Mouse (Mus musculus) heart, embryonic 13.5 days (tissue): ENCODE measurements around the gene Zfp523. TPM values are rescaled to one million over a fixed set of nuclear protein-coding genes. Genes with fewer than 3 reads are reported as not detected.

Source experiments
- ATAC-seq: fragments of 200-750 bp; cut with Nextera tagmentation; 2 replicates; pipeline ENCODE4 v1.8.0; 2017; ENCODE audit warnings: moderate TSS enrichment; ENCODE audit not compliant: insufficient number of reproducible peaks, low FRiP score, low TSS enrichment; ENCODE audit errors: extremely low read depth
- H3K27ac ChIP-seq: fragments of 300-500 bp; sonication (generic); replicated peaks from 2 replicates; pipeline ENCODE4 v1.5.1; 2015; ENCODE audit warnings: moderate library complexity, mild to moderate bottlenecking, inconsistent platforms
- H3K27me3 ChIP-seq: fragments of 300-500 bp; sonication (generic); replicated peaks from 2 replicates; pipeline ENCODE4 v1.6.1; 2015; ENCODE audit warnings: mild to moderate bottlenecking, inconsistent platforms
- H3K36me3 ChIP-seq: fragments of 300-500 bp; sonication (generic); 2 replicates; pipeline ENCODE4 v1.6.1; 2015; ENCODE audit warnings: mild to moderate bottlenecking, inconsistent platforms
- H3K4me1 ChIP-seq: fragments of 300-500 bp; sonication (generic); 2 replicates; pipeline ENCODE4 v1.6.1; 2015; ENCODE audit warnings: inconsistent platforms
- H3K4me2 ChIP-seq: fragments of 300-500 bp; sonication (generic); 2 replicates; pipeline ENCODE4 v1.6.1; 2015; ENCODE audit warnings: inconsistent platforms, mild to moderate bottlenecking, moderate library complexity
- H3K4me3 ChIP-seq: fragments of 300-500 bp; sonication (generic); 2 replicates; pipeline ENCODE4 v1.5.1; 2015; ENCODE audit warnings: moderate library complexity, mild to moderate bottlenecking, inconsistent platforms
- H3K9ac ChIP-seq: fragments of 300-500 bp; sonication (generic); 2 replicates; pipeline ENCODE4 v1.6.1; 2015; ENCODE audit warnings: inconsistent platforms, mild to moderate bottlenecking, moderate library complexity
- H3K9me3 ChIP-seq: fragments of 300-500 bp; sonication (generic); 2 replicates; pipeline ENCODE4 v1.6.1; 2016; ENCODE audit warnings: inconsistent platforms
- WGBS: fragments of 180-500 bp; shearing (Covaris S2); methylation state at CpG from one replicate; pipeline ENCODE4 v1.1.7; 2015; ENCODE audit warnings: mixed read lengths; 5-methylcytosine and 5-hydroxymethylcytosine counted together
- polyA plus RNA-seq: library from polyadenylated mRNA; unstranded; fragments of >200 nt; fragmentation: Nextera tagmentation; extraction: Ambion mirVana; gene quantifications from 2 replicates; pipeline ENCODE4 v1.2.1, GENCODE M21; 2015

Gene Zfp523
- polyA plus RNA-seq, 1 experiment from 2014 or later: 24.2 TPM

DNA sequence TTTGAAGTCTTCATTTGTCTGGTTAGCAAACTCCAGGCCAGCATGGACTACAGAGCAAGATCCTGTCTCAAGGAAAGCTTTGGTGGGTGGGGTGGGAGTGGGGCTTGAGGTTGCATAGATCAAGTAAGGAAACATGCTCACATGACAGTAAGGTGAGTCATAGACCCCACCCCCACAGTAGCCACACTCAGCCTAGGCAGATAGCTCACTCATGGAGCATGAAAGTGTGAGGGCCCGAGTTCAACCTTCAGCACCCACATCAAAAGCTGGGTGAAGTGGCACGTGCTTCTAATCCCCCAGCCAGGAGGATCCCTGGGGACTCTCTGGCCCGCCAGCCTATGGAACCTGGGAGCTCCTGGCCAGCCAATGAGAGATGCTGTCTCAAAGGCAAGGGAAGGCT is 16.6 kb downstream of the Zfp523 start:
- Histone ChIP-seq H3K9me3 (no peaks in the 10 kb centered on the region), H3K4me1 (no peaks in the 10 kb centered on the region), H3K9ac (no peak overlapping the region), H3K36me3 (peaks cover 82% of the 10 kb centered on the region), H3K27ac (no peak overlapping the region), H3K4me2 (no peak overlapping the region), H3K27me3 (no peaks in the 10 kb centered on the region), H3K4me3 (no peak overlapping the region)
- 71% methylated on average over 3 of the region's 3 CpGs for WGBS
- no peak for ATAC-seq

DNA sequence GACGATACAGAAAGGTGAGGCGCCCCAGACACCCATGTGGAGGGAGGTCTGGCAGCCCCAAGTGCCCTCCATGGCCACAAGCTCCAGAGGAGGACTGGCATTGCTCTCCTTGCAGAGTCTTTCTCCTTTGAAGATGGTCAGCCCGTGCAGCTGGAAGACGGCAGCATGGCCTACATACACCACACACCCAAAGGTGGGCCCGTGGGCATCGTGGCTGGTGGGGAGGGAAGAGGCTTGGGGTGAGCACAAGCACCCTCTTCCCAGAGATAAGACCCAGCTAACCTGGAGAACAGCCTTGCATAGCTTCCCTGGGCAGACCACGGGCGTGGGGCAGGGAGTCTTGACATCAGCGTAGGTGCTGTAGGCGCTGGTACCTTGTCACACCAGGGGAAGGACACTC is 18.1 kb downstream of the Zfp523 start:
- no peak overlapping the region for H3K27ac ChIP-seq
- H3K4me1 ChIP-seq: no peaks in the 10 kb centered on the region
- no peak overlapping the region for H3K9ac ChIP-seq
- no peak overlapping the region for H3K4me3 ChIP-seq
- no peaks in the 10 kb centered on the region for H3K9me3 ChIP-seq
- WGBS: 87% methylated on average over 10 of the region's 10 CpGs
- peaks cover 88% of the 10 kb centered on the region for H3K36me3 ChIP-seq
- no peak overlapping the region for H3K4me2 ChIP-seq
- no peaks in the 10 kb centered on the region for H3K27me3 ChIP-seq
- no peak for ATAC-seq

DNA sequence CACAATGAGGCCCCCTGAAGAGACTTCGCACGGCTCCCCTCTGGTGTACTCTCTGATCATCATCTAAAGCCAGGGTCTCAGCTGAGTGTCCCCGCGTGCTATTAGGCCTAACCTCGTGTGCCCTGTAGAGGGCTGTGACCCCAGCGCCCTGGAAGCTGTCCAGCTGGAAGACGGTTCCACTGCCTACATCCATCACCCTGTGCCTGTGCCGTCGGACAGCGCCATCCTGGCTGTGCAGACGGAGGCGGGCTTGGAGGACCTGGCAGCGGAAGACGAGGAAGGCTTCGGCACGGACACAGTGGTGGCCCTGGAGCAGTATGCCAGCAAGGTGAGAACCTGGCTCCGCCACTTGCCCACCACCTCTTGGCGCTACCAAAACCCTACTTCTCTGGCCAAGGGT is 20.7 kb downstream of the Zfp523 start:
- Histone ChIP-seq H3K4me1 (no peaks in the 10 kb centered on the region), H3K36me3 (peaks cover 90% of the 10 kb centered on the region), H3K4me3 (no peak overlapping the region), H3K27me3 (no peaks in the 10 kb centered on the region), H3K9me3 (no peaks in the 10 kb centered on the region), H3K27ac (no peak overlapping the region), H3K9ac (no peak overlapping the region), H3K4me2 (no peak overlapping the region)
- WGBS: 75% methylated on average over 18 of the region's 18 CpGs
- ATAC-seq: no peak

DNA sequence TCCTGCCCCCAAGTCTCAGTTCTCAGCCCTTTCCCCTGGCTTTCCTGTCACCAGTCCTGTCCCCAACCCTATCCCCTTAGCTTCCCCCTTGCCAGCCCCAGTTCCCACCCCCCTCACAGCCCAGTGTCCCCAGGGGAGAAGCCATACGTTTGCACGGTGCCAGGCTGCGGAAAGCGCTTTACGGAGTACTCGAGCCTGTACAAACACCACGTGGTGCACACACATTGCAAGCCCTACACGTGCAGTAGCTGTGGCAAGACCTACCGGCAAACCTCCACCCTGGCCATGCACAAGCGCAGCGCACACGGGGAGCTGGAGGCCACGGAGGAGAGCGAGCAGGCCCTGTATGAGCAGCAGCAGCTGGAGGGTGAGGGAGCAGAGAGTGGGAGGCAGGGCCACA is 25.1 kb downstream of the Zfp523 start:
- H3K27ac ChIP-seq: no peak overlapping the region
- no peak overlapping the region for H3K4me3 ChIP-seq
- no peak for ATAC-seq
- H3K4me2 ChIP-seq: no peak overlapping the region
- no peak overlapping the region for H3K9ac ChIP-seq
- H3K9me3 ChIP-seq: no peaks in the 10 kb centered on the region
- H3K27me3 ChIP-seq: no peaks in the 10 kb centered on the region
- H3K36me3 ChIP-seq: peaks cover 68% of the 10 kb centered on the region
- H3K4me1 ChIP-seq: peaks cover 8% of the 10 kb centered on the region
- WGBS: 78% methylated on average over 14 of the region's 14 CpGs

DNA sequence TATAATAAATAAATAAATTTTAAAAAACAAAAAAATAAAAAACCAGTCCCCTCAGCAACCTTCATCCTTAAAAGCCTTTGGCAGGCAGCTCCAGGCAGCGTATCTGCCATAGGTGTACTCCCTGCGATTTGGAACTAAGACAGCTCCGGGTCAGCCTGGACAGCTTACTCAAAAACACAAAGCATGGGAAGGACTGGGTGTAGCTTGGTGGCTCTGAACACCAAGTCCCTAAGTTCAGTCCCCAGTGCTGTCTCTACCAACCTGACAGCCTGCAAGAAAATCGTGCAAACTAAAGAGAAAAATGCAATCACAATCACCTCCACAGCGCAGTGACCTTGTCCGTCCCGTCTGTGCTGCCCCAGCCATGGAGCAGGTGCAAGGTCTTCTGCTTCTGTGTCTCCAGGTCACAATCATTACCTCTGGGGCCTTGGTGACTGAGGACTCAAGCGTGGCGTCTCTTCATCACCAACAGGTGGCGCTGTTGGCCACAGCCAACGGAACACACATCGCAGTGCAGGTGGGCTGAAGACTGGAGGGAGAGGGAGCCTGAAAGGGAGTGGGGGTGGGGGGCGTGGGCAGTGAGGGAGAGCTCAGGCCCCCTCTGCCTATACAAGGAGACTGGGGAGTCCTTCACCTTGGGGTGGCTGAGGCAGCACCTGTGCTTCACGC is 27.3 kb downstream of the Zfp523 start:
- no peak for ATAC-seq
- 39% methylated on average over 14 of the region's 14 CpGs for WGBS
- Histone ChIP-seq H3K9me3 (no peaks in the 10 kb centered on the region), H3K36me3 (peaks cover 49% of the 10 kb centered on the region), H3K4me1 (peaks cover 19% of the 10 kb centered on the region), H3K9ac (no peak overlapping the region), H3K27me3 (0 out of 2 replicates have a peak, but pooled peaks cover 3% of the 10 kb centered on the region), H3K4me2 (no peak overlapping the region), H3K27ac (no peak overlapping the region), H3K4me3 (no peak overlapping the region)

DNA sequence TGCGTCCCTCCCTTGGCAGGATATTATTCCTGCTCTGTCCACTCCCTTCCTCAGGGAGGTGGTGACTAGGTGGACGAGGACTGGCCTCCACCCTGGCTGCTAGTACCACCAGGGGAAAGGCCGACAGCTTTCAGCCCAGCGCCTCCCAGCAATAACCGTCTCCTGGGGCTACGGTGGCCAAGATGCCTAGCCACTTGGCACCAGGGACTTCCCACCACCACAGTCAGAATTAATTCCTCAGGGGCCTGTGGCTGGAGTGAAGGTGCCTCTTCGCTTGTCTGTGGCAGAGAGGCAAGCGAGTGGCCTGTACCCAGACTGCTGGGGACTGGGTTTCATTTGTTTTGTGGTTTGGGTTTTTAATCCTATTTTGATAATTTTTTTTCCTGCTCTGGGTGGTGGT is 28.5 kb downstream of the Zfp523 start:
- Histone ChIP-seq H3K27ac (no peak overlapping the region), H3K4me2 (no peak overlapping the region), H3K9me3 (no peaks in the 10 kb centered on the region), H3K4me3 (no peak overlapping the region), H3K36me3 (peaks cover 38% of the 10 kb centered on the region), H3K27me3 (0 out of 2 replicates have a peak, but pooled peaks cover 3% of the 10 kb centered on the region), H3K4me1 (peaks cover 19% of the 10 kb centered on the region), H3K9ac (no peak overlapping the region)
- WGBS: 87% methylated on average over 8 of the region's 8 CpGs
- no peak for ATAC-seq

DNA sequence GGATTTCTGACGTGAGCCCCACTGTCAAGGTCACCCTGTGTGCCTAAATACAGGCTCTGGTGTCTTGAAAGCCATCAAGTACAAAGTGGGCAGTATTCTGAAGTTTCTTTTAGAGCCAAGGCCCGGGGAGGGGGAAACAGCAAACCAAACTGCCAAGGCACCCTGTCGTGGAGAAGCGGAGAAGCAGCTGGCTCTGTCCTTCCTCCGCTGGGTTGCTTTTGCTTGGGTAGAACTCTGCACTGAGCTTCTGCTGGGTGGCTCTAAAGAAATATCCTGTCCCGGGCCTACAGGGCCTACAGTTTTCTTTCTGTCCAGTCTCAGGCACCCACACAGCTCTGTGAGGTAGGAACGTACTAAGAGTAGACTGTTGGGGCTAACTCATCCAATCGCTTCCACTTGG is 30.2 kb downstream of the Zfp523 start:
- ATAC-seq: no peak
- Histone ChIP-seq H3K4me2 (peak overlapping the region; percentile 72), H3K36me3 (peaks cover 21% of the 10 kb centered on the region), H3K27ac (peak overlapping the region; percentile 76), H3K9ac (peak overlapping the region; percentile 77), H3K4me1 (peaks cover 19% of the 10 kb centered on the region), H3K9me3 (no peaks in the 10 kb centered on the region), H3K27me3 (0 out of 2 replicates have a peak, but pooled peaks cover 3% of the 10 kb centered on the region), H3K4me3 (no peak overlapping the region)
- WGBS: 57% methylated on average over 8 of the region's 8 CpGs

DNA sequence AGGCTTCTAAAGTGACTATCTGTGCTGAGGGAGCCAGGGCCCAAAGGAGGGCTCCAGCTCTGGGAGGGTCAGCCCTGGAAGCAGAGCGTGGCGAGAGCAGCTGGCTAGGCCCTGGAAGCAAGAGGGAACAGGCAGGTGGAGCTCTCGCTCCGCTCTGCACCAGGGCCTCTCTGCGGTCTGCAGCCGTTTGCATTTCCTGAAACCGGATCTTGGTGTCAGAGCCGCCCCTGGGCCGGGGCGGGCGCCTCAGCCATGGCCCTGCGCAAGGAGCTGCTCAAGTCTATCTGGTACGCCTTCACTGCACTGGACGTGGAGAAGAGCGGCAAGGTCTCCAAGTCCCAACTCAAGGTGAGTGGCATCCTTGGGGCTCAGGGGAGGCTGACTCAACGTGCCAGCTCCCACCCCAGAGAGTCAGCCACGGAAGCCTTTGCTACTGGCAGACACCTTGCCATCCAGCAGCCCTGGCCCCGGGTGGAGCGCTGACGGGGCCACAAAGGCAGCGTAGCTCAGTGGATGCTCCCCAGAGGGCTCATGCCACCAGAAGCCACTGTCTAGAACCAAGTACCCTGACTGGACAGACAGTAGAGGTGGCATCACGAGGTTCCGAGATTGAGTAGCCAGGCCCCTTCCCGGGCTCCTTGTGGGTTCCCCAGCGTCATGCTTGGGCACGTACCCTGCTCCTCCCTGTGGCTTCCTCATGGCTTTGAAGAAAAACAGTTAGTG is 30.8 kb downstream of the Zfp523 start, which contains the start of gene Def6:
Gene Def6, plus strand, starts transcription at position 188 of the 723 bp plus-strand sequence.
- Histone ChIP-seq H3K4me2 (peak within 1 kb of the TSS; percentile 72), H3K27ac (peak within 1 kb of the TSS; percentile 76), H3K9me3 (no peaks in the 10 kb centered on the region), H3K36me3 (peaks cover 15% of the 10 kb centered on the region), H3K27me3 (0 out of 2 replicates have a peak, but pooled peaks cover 3% of the 10 kb centered on the region), H3K4me3 (peak within 1 kb of the TSS; percentile 47), H3K9ac (peak within 1 kb of the TSS; percentile 77), H3K4me1 (peaks cover 19% of the 10 kb centered on the region)
- 19% methylated on average over 26 of the region's 26 CpGs for WGBS
- ATAC-seq: peak; percentile 60; the same call in 1 of the 2 replicates

DNA sequence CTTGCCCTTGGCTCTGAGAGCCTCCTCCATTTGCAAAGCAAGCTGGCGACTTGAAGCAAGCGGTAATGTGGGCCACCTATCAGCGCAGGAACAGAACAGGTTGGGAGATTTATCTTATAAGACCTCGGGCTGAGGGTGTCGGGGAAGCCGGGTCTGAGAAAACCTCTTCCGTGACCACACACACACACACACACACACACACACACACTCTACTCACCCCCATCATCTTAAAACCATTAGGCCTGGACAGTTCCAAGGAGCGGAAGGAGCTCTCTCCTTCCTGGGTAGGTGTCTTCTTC is 31.3 kb downstream of the Zfp523 start:
- ATAC-seq: no peak
- peaks cover 9% of the 10 kb centered on the region for H3K36me3 ChIP-seq
- 69% methylated on average over 8 of the region's 8 CpGs for WGBS

DNA sequence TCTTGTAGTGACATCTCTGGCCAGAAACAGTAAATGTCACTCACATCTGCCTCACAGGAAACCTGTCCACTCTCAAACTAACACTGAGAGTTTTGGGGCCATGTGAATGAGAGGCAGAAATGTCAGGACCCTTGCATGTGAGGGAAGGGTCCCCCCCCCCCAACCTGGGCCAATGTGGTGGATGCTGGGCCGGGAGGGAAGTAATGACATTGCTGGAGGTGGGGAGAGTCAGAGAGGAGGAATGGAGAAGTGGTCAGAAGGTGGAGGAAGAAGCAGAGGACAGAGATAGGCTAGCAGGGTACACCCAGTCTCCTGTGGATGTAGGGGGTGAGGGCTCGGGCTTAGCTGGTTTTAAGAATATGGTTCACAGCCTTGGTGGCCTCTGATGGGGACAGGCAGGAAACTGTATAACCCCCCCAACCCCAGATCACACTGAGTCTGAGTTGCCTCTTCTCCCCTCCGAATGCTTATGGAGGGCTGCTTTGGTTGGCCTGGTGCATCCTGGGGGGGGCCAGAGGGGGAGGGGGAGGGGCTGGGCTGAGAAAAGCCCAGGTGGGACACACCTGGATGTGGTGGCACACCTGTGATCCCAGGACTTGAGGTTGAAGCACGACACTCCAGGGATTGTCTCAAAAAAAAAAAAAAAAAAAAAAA is 32.7 kb downstream of the Zfp523 start:
- no peak for ATAC-seq
- Histone ChIP-seq H3K9me3 (no peaks in the 10 kb centered on the region), H3K4me3 (no peak overlapping the region), H3K27me3 (0 out of 2 replicates have a peak, but pooled peaks cover 3% of the 10 kb centered on the region), H3K27ac (no peak overlapping the region), H3K9ac (no peak overlapping the region), H3K36me3 (peaks cover 4% of the 10 kb centered on the region; the same call in 1 of the 2 replicates), H3K4me2 (no peak overlapping the region), H3K4me1 (peaks cover 19% of the 10 kb centered on the region)
- WGBS: 57% methylated on average over 4 of the region's 4 CpGs

More for the DNA sequence above, 31.3 kb downstream of the Zfp523 start:
- 0 out of 2 replicates have a peak, but pooled peaks cover 3% of the 10 kb centered on the region for H3K27me3 ChIP-seq
- H3K9me3 ChIP-seq: no peaks in the 10 kb centered on the region
- H3K4me2 ChIP-seq: peak overlapping the region; percentile 72
- H3K4me1 ChIP-seq: peaks cover 19% of the 10 kb centered on the region
- peak overlapping the region; percentile 47 for H3K4me3 ChIP-seq
- peak overlapping the region; percentile 77 for H3K9ac ChIP-seq
- H3K27ac ChIP-seq: no peak overlapping the region; the same call in 1 of the 2 replicates

DNA sequence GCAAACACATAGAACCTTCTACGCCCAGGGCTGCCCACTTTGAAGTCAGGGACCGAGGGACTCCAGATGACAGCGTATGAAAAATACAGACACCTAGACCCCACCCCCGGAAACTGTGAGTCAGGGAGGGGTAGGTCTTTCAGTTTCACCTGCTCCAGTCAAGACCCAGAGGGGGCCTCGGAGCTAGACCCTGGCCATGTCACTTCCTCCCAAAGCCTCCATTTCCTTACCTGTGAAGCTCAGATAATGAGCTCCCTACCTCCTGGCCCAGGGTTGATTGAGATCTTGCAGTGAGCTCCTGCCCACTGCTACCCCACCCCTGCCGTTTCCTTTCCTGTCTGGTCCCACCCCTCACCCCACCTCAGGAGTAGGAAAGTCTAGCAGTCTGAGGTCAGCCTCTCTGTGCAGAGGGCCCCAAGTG is 35.0 kb downstream of the Zfp523 start:
- Histone ChIP-seq H3K27me3 (peaks cover 9% of the 10 kb centered on the region), H3K36me3 (no peaks in the 10 kb centered on the region), H3K4me3 (no peak overlapping the region), H3K27ac (no peak overlapping the region), H3K4me2 (no peak overlapping the region), H3K9me3 (no peaks in the 10 kb centered on the region), H3K4me1 (peaks cover 11% of the 10 kb centered on the region), H3K9ac (no peak overlapping the region)
- no peak for ATAC-seq
- WGBS: 54% methylated on average over 6 of the region's 6 CpGs
